Mouse (Mus musculus): ENCODE data around the gene Sh3glb1. TPM values are rescaled to one million over a fixed set of nuclear protein-coding genes. Genes with fewer than 3 reads are reported as not detected.

Gene Sh3glb1
- polyA plus RNA-seq, 1 experiment from 2014 or later = 157 TPM

Other genes starting within 250 kb of the Sh3glb1 start
- 13.7 and 14.4 TPM in 2 replicates for gene Hs2st1, start 150.2 kb downstream of the Sh3glb1 start, polyA plus RNA-seq (2014; fragmentation: Nextera tagmentation; extraction: Ambion mirVana)
- 552 and 561 TPM in 2 replicates for gene Selenof, start 150.0 kb downstream of the Sh3glb1 start, polyA plus RNA-seq (2014; fragmentation: Nextera tagmentation; extraction: Ambion mirVana)
- 1.9 TPM in 2 replicates for gene Clca3a1, start 40.6 kb upstream of the Sh3glb1 start, polyA plus RNA-seq (2014; fragmentation: Nextera tagmentation; extraction: Ambion mirVana)
- gene Clca3a2, start 99.2 kb upstream of the Sh3glb1 start, polyA plus RNA-seq (2014; fragmentation: Nextera tagmentation; extraction: Ambion mirVana) = 0.51 and 1.4 TPM in 2 replicates
- gene Clca3b, start 129.0 kb upstream of the Sh3glb1 start, polyA plus RNA-seq (2014; fragmentation: Nextera tagmentation; extraction: Ambion mirVana) = 0.20 and 0.28 TPM in 2 replicates
- gene Clca4b, start 212.2 kb upstream of the Sh3glb1 start, polyA plus RNA-seq (2014; fragmentation: Nextera tagmentation; extraction: Ambion mirVana) = not detected in 2 replicates